Mouse (Mus musculus) myocyte (in vitro differentiated cells): Measurements from ENCODE around the gene Deaf1. TPM values are rescaled to one million over a fixed set of nuclear protein-coding genes. Genes with fewer than 3 reads are reported as not detected.

Experiments used
- H3K27me3 ChIP-seq: one replicate; pipeline ENCODE4 v1.6.1; 2011; ENCODE audit not compliant: control insufficient read depth, insufficient read depth, insufficient read length
- H3K36me3 ChIP-seq: one replicate; pipeline ENCODE4 v1.6.1; 2011; ENCODE audit not compliant: control insufficient read depth, insufficient read depth
- H3K4me2 ChIP-seq: one replicate; pipeline ENCODE4 v1.6.1; 2011; ENCODE audit warnings: low read depth, control low read depth
- H3K4me3 ChIP-seq: one replicate; pipeline ENCODE4 v1.5.1; 2011; ENCODE audit warnings: mild to moderate bottlenecking, control low read depth, moderate library complexity
- H3K79me2 ChIP-seq: one replicate; pipeline ENCODE4 v1.6.1; 2011; ENCODE audit not compliant: control insufficient read depth, insufficient read depth
- H3ac ChIP-seq: one replicate; pipeline ENCODE4 v1.6.1; 2011; ENCODE audit not compliant: control insufficient read depth, insufficient read length
- CEBPB ChIP-seq: IDR thresholded peaks from 2 replicates; pipeline ENCODE4 v1.6.1; 2011; ENCODE audit warnings: mild to moderate bottlenecking, moderate library complexity; ENCODE audit not compliant: poor library complexity, insufficient read depth, severe bottlenecking
- E2F4 ChIP-seq: IDR thresholded peaks from one replicate; pipeline ENCODE4 v1.6.1; 2011; ENCODE audit warnings: mild to moderate bottlenecking, control low read depth, moderate library complexity; ENCODE audit not compliant: insufficient read depth
- MAX ChIP-seq: IDR thresholded peaks from one replicate; pipeline ENCODE4 v1.6.1; 2011; ENCODE audit warnings: low read depth, mild to moderate bottlenecking, control low read depth
- MYOD1 ChIP-seq, 3 experiments: IDR thresholded peaks; one replicate each; pipeline ENCODE4 v1.6.1; 2011; ENCODE audit warnings: control low read depth in 2 of 3, low read depth in 2 of 3, mild to moderate bottlenecking in 2 of 3, moderate library complexity in 1 of 3; ENCODE audit not compliant: insufficient read length in 2 of 3, control insufficient read depth in 1 of 3
- MYOG ChIP-seq, 3 experiments: IDR thresholded peaks; one replicate each; pipeline ENCODE4 v1.6.1; 2011; ENCODE audit warnings: control low read depth in 2 of 3, low read depth in 2 of 3, mild to moderate bottlenecking in 2 of 3; ENCODE audit not compliant: insufficient read length in 2 of 3, control insufficient read depth in 1 of 3, insufficient read depth in 1 of 3
- POLR2A ChIP-seq: IDR thresholded peaks from one replicate; pipeline ENCODE4 v1.6.1; 2011; ENCODE audit warnings: low read depth, mild to moderate bottlenecking, control low read depth, moderate library complexity; ENCODE audit not compliant: insufficient read length
- POLR2AphosphoS2 ChIP-seq: IDR thresholded peaks from one replicate; pipeline ENCODE4 v1.6.1; 2011; ENCODE audit warnings: low read depth, control low read depth; ENCODE audit not compliant: insufficient read length
- REST ChIP-seq: IDR thresholded peaks from one replicate; pipeline ENCODE4 v1.6.1; 2011; ENCODE audit warnings: mild to moderate bottlenecking, control low read depth, moderate library complexity; ENCODE audit not compliant: insufficient read depth, insufficient read length
- SRF ChIP-seq: IDR thresholded peaks from one replicate; pipeline ENCODE4 v1.6.1; 2011; ENCODE audit warnings: low read depth; ENCODE audit not compliant: control insufficient read depth, insufficient read length
- TCF12 ChIP-seq: IDR thresholded peaks from one replicate; pipeline ENCODE4 v1.6.1; 2011; ENCODE audit warnings: mild to moderate bottlenecking, control low read depth; ENCODE audit not compliant: poor library complexity, insufficient read depth, severe bottlenecking
- TCF3 ChIP-seq: IDR thresholded peaks from one replicate; pipeline ENCODE4 v1.6.1; 2011; ENCODE audit warnings: low read depth, control low read depth; ENCODE audit not compliant: insufficient read length
- USF1 ChIP-seq: IDR thresholded peaks from one replicate; pipeline ENCODE4 v1.6.1; 2011; ENCODE audit warnings: low read depth, mild to moderate bottlenecking, control low read depth, moderate library complexity
- polyA plus RNA-seq: library from polyadenylated mRNA; unstranded; fragments of >200 nt; fragmentation: generic; extraction: Trizol; gene quantifications from one replicate; pipeline ENCODE4 v1.2.1, GENCODE M21; 2012; ENCODE audit warnings: missing spikeins

The Deaf1 gene
- polyA plus RNA-seq, 1 experiment, result 11.8 TPM

DNA sequence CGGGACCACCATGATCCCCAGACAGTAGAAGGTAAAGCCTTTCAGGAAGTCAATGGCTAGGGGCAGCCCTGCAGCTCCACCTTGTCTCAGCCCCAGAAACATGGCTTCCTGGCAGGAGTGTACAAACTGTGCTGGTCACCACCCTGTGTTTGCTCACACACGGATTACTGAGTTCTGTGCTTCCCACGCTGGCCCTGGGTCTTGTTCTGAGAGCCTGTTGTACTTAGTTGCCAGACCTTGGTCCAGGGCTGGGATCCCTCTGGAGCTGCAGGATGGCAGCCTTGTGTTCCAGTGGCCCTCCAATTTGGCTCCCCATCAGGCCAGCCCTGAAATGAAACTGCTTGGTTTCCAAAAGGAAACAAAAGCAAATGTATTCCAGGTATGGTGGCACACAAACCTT lies 8.8 kb upstream of the Deaf1 start:
- H3K27me3 ChIP-seq, result no peaks in the 10 kb centered on the region
- TF ChIP-seq REST (no peak), POLR2A (no peak), SRF (no peak), POLR2AphosphoS2 (no peak), MYOG (IDR thresholded peaks at IDR 0.05; ENCODE audit: control insufficient read depth in 1 of 3, insufficient read depth in 1 of 3, insufficient read length in 2 of 3, low read depth in 2 of 3) (no peak), MAX (no peak), USF1 (no peak), E2F4 (no peak), TCF3 (no peak), TCF12 (no peak), CEBPB (no peak), MYOD1 (IDR thresholded peaks at IDR 0.05; ENCODE audit: control insufficient read depth in 1 of 3, insufficient read length in 2 of 3, low read depth in 2 of 3) (no peak)
- H3K79me2 ChIP-seq, result no peaks in the 10 kb centered on the region
- no peak overlapping the region for H3K4me2 ChIP-seq
- no peak overlapping the region for H3ac ChIP-seq
- no peaks in the 10 kb centered on the region for H3K36me3 ChIP-seq
- no peak overlapping the region for H3K4me3 ChIP-seq

- Histone ChIP-seq H3K36me3 (no peaks in the 10 kb centered on the region), H3ac (no peak overlapping the region), H3K79me2 (no peaks in the 10 kb centered on the region), H3K4me2 (no peak overlapping the region), H3K4me3 (no peak overlapping the region), H3K27me3 (no peaks in the 10 kb centered on the region)
- no peak for TF ChIP-seq USF1
- TF ChIP-seq CEBPB, result no peak
- no peak for TF ChIP-seq MYOD1 (IDR thresholded peaks at IDR 0.05; ENCODE audit: control insufficient read depth in 1 of 3, insufficient read length in 2 of 3, low read depth in 2 of 3)
- TF ChIP-seq MYOG (IDR thresholded peaks at IDR 0.05; ENCODE audit: control insufficient read depth in 1 of 3, insufficient read depth in 1 of 3, insufficient read length in 2 of 3, low read depth in 2 of 3), result no peak
- no peak for TF ChIP-seq MAX
Observed at GRCm38 (mm10) chr7:141335682-141336081, 8.2 kb upstream of the Deaf1 start.

DNA sequence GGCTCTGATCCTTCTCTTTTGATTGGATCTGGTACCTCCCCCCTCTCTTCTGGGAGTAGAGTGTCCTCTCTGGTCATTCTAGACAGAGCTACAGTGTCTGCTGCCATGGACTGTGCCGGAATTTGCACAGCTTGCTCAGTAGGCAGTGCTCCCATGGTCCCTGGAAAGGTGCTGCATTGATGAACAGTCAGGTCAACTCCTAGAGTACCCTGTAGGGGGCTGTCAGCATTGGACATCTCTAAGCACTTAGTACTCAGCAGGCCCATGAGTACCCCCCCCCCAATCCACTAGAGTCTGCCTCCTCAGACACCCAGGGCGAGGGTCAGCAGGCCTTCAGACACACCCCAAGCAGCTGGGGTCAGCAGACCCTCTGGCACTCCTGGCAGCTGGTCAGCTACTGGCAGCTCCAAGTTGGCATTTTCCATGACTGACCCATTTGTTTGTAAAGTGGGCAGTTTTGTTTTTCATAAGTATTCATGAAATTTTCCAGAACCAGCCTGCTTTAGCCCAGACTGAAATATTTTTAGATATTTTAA lies 7.6 kb upstream of the Deaf1 start:
- no peaks in the 10 kb centered on the region for H3K79me2 ChIP-seq
- H3K36me3 ChIP-seq, result no peaks in the 10 kb centered on the region

GRCm38 (mm10) chr7:141331990-141332389 lies 4.5 kb upstream of the Deaf1 start:
- no peak overlapping the region for H3K4me3 ChIP-seq
- TF ChIP-seq POLR2A (no peak), TCF3 (no peak), E2F4 (no peak), USF1 (no peak), SRF (no peak), TCF12 (no peak), MYOD1 (IDR thresholded peaks at IDR 0.05; ENCODE audit: control insufficient read depth in 1 of 3, insufficient read length in 2 of 3, low read depth in 2 of 3) (no peak), REST (no peak), CEBPB (no peak), MYOG (IDR thresholded peaks at IDR 0.05; ENCODE audit: control insufficient read depth in 1 of 3, insufficient read depth in 1 of 3, insufficient read length in 2 of 3, low read depth in 2 of 3) (no peak), POLR2AphosphoS2 (no peak)
- H3K4me2 ChIP-seq, result no peak overlapping the region
- H3K36me3 ChIP-seq, result no peaks in the 10 kb centered on the region
- H3K79me2 ChIP-seq, result peaks cover under 1% of the 10 kb centered on the region
- no peaks in the 10 kb centered on the region for H3K27me3 ChIP-seq
- H3ac ChIP-seq, result no peak overlapping the region

More for the DNA sequence above, 7.6 kb upstream of the Deaf1 start:
- Histone ChIP-seq H3K4me2 (no peak overlapping the region), H3K4me3 (no peak overlapping the region), H3ac (no peak overlapping the region), H3K27me3 (no peaks in the 10 kb centered on the region)
- TF ChIP-seq MYOD1 (IDR thresholded peaks at IDR 0.05; ENCODE audit: control insufficient read depth in 1 of 3, insufficient read length in 2 of 3, low read depth in 2 of 3) (no peak), TCF3 (no peak), CEBPB (no peak), SRF (no peak), POLR2AphosphoS2 (no peak), E2F4 (no peak), MYOG (IDR thresholded peaks at IDR 0.05; ENCODE audit: control insufficient read depth in 1 of 3, insufficient read depth in 1 of 3, insufficient read length in 2 of 3, low read depth in 2 of 3) (no peak), TCF12 (no peak), MAX (no peak), POLR2A (no peak), USF1 (no peak), REST (no peak)

GRCm38 (mm10) chr7:141330706-141331105 lies 3.2 kb upstream of the Deaf1 start:
- Histone ChIP-seq H3K4me3 (no peak overlapping the region), H3K36me3 (no peaks in the 10 kb centered on the region), H3K79me2 (peaks cover 13% of the 10 kb centered on the region), H3ac (no peak overlapping the region), H3K27me3 (no peaks in the 10 kb centered on the region), H3K4me2 (no peak overlapping the region)
- no peak for TF ChIP-seq POLR2AphosphoS2
